Mouse (Mus musculus): ENCODE measurements around the gene Cyp4a30b.
A peak's percentile ranks its signal among the peaks of the same experiment; 100 is the strongest.
"Not testable (repeated sequence)": the region's sequence is repeated elsewhere in the genome, so short reads cannot be mapped to it uniquely, and the experiment has no call there.

Gene Cyp4a30b

DNA sequence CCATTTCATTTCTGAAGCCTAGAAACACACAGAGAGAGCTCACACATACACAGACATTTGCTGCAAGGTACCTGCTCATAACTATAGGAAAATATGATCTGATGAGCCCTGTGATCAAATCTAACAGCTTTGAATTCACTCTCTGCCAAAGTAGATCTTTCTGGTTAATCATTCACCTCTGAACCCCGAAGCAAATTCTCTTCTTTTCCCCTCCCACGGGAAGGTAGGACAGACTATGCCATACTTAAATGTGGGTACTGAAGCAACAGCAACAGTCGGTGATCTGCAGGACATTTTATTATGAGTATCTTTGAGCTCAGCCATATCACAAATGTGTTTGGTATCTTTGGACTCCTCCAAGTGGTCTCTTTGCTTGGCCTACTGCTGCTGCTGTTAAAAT, at the start of gene Cyp4a30b:
Gene Cyp4a30b, plus strand, starts transcription at position 301 of the 400 bp plus-strand sequence.
- peak in 1 of 2 experiments; percentile 24 for DNase-seq

DNA sequence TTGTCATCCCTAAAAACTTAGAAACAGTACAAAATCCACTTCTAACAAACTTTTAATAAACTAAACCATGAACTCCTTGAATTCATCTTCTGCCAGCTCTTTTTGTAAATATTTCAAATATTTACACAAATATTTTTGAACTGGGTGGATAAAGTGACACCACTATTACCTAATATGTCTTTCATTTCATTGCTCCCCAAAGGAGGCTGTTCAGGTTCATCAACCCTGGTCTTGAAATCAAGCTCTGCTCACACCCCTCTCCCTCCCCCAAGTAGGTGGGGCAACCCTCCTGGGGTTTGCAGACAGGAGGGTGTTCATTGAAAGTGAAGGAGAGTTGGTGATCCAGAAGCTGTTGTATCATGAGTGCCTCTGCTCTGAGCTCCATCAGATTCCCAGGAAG, 41.1 kb upstream of the Cyp4a30b start, which contains the start of gene Cyp4a12b:
Gene Cyp4a12b, plus strand, starts transcription at position 301 of the 400 bp plus-strand sequence.
- not testable (repeated sequence) for DNase-seq

DNA sequence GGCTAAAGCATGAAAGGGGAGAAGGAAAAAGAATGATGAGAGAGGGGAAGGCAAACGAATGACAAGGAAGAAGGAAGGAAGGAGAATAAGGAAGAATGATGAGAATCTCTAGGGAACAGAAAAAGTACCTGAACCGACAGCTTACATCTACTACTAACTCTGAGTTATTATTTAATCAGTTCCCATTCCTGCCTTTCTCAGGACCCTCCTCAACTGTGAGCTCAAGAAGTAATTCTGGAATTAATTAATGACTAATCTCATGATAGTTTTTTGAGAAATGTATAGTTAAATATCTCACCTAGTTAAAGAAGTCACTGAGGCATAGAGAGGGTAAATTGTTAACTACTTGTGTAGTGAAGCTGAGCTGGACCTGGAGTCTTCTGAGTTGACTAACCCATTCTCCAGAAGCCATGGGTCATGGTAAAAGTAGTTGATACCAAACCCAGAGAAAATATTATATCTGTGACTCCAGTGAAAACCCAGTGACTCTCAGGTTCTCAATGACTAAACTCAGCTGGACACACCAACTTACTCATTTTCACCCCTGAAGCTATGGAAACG, 1.7 kb upstream of the Cyp4a30b start:
- peak in 1 of 2 experiments; percentile 39 for DNase-seq

DNA sequence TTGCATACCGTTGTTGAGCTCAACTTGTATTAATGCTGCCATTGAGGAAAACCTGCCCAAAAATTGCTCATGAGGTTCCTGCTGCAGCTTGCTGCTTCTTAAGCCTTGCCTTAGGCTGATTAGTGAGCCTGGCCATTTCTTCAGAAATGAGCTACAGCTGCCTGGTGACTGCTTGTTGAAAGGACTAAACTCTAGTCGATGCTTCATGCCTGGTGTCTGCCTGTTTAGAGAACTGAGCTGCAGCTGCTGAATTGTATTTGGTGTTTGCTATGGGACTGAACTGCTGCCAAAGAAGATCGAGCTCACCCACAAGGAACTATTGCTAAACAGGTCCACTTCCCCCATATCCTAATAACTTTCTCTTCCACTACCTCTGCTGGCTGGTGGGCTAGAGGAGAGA, 21.2 kb downstream of the Cyp4a30b start:
- not testable (repeated sequence) for DNase-seq

DNA sequence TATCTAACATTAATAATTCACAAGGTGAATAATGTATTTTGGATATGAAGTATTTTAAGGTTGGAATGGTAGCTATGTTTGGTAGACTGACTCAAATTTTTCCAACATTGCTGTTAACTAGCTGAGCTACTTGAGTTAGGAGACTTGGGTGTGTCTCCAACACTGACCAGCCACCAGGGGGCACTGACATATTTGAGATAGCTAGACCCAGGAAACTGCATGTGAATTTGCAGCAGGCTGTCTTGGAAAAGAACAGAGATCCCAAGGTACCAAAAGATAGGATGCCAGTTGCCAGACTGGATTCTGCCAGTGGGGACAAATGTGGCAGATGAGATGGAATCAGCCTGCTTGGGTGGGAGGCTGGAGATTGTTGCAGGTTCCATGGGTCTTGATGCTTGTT, 23.6 kb downstream of the Cyp4a30b start:
- DNase-seq: peak; percentile 50 to 57

DNA sequence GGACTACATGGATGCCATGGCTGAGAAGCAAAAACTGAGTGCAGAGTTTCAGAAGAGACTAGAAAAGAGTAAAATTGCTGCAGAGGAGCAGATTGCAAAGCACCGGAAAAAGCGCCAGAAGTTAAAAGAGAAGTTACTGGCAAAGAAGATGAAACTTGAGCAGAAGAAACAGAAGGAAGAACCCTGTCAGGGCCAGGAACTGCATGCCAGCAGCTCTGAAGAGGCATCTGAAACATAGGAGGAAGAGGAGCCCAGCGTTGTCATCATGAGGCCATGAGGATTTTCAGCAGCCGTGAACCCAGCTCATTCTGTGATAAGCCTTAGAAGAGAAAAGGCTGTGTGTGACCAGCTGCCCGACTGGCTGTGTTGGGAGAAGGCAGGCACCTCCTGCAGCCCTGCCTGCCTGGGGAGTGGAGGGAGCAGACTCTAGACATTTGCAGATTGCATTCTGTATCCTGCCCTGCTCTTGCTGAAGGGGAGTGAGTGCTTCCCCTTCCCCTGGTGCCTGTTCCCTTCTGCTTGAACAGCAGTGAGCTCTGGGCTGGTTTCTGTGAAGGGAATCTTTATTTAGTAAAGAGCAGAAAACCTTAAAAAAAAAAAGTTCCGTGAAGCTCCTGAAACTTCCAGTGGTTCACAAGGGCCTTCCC, 28.7 kb downstream of the Cyp4a30b start:
- no peak for DNase-seq

DNA sequence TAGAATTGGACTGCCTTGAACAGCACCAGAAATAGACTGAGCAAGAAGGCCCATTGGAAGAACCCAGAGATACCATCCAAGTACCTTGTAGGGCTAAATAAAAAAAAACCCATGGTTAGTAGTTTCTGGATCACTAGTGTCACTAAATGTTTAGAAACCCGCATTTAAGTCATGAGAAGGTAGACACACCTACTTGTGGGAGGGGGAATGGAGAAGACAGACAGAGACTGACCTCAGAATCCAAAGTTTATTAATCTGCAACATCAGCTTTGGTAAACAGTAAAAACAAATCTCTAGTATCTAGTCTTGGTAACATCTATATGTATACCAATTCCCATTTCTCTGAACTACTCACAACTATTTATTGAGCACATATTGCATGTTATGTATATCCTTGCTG, 43.6 kb downstream of the Cyp4a30b start, which contains the start of gene Cyp4a14:
Gene Cyp4a14, minus strand, starts transcription at position 142 of the 400 bp plus-strand sequence.
- peak in 1 of 2 experiments; percentile 41 for DNase-seq

DNA sequence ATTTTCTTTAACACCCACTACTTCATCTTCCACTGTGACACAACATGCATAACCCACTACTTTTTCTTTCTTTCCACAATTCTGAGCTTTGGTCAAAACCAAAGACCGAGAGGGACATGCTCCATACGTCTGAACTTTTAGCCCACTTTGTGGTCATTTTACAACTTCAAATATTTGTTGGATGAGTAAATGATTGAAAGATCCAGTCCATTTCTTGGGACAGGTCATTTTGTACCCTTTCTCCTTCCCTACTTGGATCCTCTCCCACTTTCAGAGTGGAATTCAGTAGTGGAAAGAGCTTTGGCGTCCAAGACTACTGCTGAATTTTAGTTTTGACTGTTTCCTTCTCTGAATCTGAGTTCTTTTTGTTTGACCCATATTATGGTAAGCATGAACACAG, 45.1 kb downstream of the Cyp4a30b start:
- DNase-seq: peak; percentile 32 to 77

DNA sequence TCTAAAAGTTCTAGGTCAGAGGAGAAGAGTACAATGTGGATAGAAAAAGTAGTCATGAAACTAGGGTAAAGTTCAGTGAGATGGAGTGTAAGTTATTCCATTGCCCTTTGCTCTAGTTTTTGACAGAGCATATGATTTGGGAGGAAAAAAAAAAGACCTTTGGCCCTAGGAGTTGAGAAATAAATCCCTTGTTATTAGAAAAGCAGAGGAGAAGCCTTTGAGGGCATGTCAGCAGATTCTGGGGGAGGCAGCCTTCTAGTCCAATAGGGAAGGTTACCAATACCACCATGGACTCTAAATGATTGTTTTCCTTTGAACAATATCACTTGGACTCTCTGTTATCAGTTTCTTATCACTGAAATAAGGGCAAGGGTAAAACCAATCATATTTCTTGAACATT, 61.6 kb downstream of the Cyp4a30b start:
- DNase-seq: peak; percentile 27 to 82

DNA sequence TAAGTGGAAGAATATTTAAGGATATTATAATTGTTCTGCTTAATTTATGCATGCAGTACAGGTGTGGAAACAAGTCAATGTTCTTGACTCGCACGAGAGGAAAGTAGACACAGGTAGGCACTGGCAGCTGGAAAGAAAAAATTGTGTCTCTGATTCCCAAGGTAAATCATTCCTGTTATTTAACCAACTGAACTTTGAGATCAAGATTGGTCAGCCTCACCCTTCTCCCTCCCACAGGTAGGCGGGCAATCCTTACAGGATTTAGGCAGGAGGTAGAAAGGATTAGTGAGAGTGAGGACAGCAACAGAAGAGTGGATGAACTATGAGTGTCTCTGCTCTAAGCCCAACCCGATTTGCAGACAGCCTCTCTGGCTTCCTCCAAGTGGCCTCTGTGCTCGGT, 65.6 kb downstream of the Cyp4a30b start, which contains the start of gene Cyp4a10:
Gene Cyp4a10, plus strand, starts transcription at position 265 of the 400 bp plus-strand sequence.
- DNase-seq: peak; percentile 35 to 69

DNA sequence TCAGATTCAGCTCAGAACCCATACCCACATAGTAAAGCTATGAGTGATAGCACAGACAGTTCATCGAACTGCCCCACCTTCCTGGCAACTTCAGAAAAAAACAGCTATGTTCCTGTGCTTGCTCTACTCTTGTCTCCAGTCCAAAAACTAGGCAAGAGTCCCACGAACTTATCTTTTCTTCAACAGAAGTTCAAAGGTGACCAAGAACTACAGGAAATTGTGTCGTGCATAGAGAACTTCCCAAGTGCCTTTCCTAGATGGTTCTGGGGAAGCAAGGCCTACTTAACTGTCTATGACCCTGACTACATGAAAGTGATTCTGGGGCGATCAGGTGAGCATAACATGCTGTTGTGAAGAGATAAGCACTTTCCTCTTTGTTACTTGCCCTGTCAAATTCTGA, 67.0 kb downstream of the Cyp4a30b start:
- DNase-seq: no peak
